Mouse (Mus musculus) C2C12 (cell line): ENCODE data around the gene Rbpj. TPM values are rescaled to one million over a fixed set of nuclear protein-coding genes. Genes with fewer than 3 reads are reported as not detected.

Experiments
- H3K27me3 ChIP-seq: one replicate; pipeline ENCODE4 v1.6.1; 2011; ENCODE audit not compliant: control insufficient read depth, insufficient read depth, insufficient read length
- H3K36me3 ChIP-seq: one replicate; pipeline ENCODE4 v1.6.1; 2011; ENCODE audit not compliant: control insufficient read depth, insufficient read depth
- H3K4me3 ChIP-seq: one replicate; pipeline ENCODE4 v1.5.1; 2011; ENCODE audit warnings: mild to moderate bottlenecking, control low read depth; ENCODE audit not compliant: poor library complexity, insufficient read depth, severe bottlenecking
- H3K79me2 ChIP-seq: one replicate; pipeline ENCODE4 v1.6.1; 2011; ENCODE audit not compliant: control insufficient read depth, insufficient read depth
- H3K79me3 ChIP-seq: one replicate; pipeline ENCODE4 v1.6.1; 2011; ENCODE audit warnings: low read depth, control low read depth
- H3ac ChIP-seq: one replicate; pipeline ENCODE3; 2011; ENCODE audit warnings: low read depth; ENCODE audit not compliant: control insufficient read depth, insufficient read length
- CEBPB ChIP-seq: IDR thresholded peaks from one replicate; pipeline ENCODE4 v1.6.1; 2011; ENCODE audit warnings: low read depth, mild to moderate bottlenecking, control low read depth, moderate library complexity
- CTCF ChIP-seq: IDR thresholded peaks from one replicate; pipeline ENCODE4 v1.5.1; 2011; ENCODE audit not compliant: control insufficient read depth, insufficient read depth, insufficient read length
- FOSL1 ChIP-seq: IDR thresholded peaks from one replicate; pipeline ENCODE4 v1.8.0; 2011; ENCODE audit warnings: mild to moderate bottlenecking, low read length; ENCODE audit not compliant: poor library complexity, insufficient read depth, severe bottlenecking
- MAX ChIP-seq: IDR thresholded peaks from one replicate; pipeline ENCODE4 v1.6.1; 2011; ENCODE audit warnings: mild to moderate bottlenecking, control low read depth
- MYOD1 ChIP-seq: IDR thresholded peaks from one replicate; pipeline ENCODE4 v1.6.1; 2011; ENCODE audit warnings: low read depth; ENCODE audit not compliant: control insufficient read depth, insufficient read length
- MYOG ChIP-seq: IDR thresholded peaks from one replicate; pipeline ENCODE4 v1.6.1; 2011; ENCODE audit not compliant: control insufficient read depth, insufficient read length; ENCODE audit errors: extremely low read depth
- USF1 ChIP-seq: IDR thresholded peaks from one replicate; pipeline ENCODE4 v1.6.1; 2011; ENCODE audit warnings: low read depth, mild to moderate bottlenecking, control low read depth, moderate library complexity
- polyA plus RNA-seq: library from polyadenylated mRNA; unstranded; fragments of >200 nt; fragmentation: generic; extraction: Trizol; gene quantifications from one replicate; pipeline ENCODE4 v1.2.1, GENCODE M21; 2012; ENCODE audit warnings: missing spikeins

Gene Rbpj
- polyA plus RNA-seq, 1 experiment: 8.1 TPM

DNA sequence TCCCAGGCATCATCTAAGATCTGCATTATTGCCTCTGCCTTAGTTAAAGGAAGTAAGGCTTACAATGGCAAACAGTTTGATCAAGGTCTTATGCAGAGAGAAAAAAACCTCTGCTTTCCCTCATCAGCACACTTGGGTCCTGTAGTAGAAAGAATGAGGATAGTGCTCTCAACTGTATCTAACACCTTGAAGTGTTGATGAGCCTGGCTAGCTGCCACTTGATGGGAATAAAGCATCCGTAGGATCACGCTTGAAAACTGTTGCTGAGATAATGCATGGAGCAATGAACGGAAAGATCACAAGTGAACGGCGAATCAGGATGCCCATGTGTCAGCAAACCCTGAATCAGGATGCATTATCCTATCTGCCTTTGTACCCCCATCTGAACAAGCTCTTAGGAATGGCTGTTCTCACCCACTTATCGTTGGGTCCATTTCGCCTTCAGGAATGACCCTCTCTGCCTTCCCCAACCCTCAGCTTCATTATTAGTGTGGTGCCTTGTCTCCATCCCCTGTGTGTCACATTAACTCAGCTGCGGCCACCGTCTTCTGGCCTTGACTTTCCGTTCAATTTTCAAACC, 54.1 kb downstream of the Rbpj start:
- no peaks in the 10 kb centered on the region for H3K79me2 ChIP-seq
- no peaks in the 10 kb centered on the region for H3K27me3 ChIP-seq
- TF ChIP-seq CTCF (no peak), FOSL1 (no peak), USF1 (no peak), MAX (no peak), MYOD1 (no peak), MYOG (no peak)
- no peaks in the 10 kb centered on the region for H3K36me3 ChIP-seq
- no peak overlapping the region for H3ac ChIP-seq
- no peak overlapping the region for H3K4me3 ChIP-seq
- H3K79me3 ChIP-seq: no peaks in the 10 kb centered on the region

DNA sequence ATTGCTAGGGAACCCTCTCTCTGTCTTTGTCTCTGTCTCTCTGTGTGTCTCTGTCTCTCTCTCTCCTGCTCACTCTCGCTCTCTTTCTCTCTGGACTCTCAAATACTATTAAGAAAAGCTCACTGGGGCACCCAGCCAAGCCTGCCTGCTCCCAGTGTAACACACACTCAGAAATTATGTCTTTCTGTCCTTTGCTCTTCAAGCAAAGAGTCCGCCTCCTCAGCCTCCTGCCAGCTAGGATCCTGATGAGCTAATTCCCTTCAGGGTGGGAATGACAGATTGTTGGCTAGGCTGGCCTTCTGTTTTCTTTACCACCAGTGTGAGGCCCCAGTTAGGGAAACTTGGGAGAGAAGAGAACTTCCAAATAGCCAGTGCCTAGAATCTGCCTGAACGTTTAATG, 57.1 kb downstream of the Rbpj start:
- Histone ChIP-seq H3ac (no peak overlapping the region), H3K4me3 (no peak overlapping the region), H3K79me3 (no peaks in the 10 kb centered on the region), H3K27me3 (no peaks in the 10 kb centered on the region), H3K79me2 (no peaks in the 10 kb centered on the region), H3K36me3 (no peaks in the 10 kb centered on the region)
- TF ChIP-seq MYOG (no peak), FOSL1 (no peak), MYOD1 (no peak)

DNA sequence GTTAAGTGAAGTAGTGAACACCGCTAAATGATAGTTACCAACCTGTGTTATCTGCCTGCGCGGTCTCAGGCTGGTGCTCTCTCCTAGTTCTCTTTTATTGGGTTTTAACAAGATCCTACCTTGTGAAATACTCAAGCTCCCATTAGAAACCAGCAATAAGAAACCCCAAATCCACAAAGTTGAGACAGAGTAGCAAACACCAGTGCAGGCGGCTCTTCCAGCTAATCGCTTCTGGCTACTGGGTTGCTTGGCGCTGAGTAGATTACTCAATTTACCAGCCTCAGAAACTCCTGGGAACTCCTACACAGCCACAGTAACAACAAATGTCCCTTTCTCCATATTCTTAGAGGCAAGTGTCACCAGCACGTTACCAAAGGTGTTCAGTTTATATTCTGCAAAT, 58.2 kb downstream of the Rbpj start:
- Histone ChIP-seq H3ac (no peak overlapping the region), H3K36me3 (no peaks in the 10 kb centered on the region), H3K4me3 (no peak overlapping the region), H3K79me2 (no peaks in the 10 kb centered on the region), H3K27me3 (no peaks in the 10 kb centered on the region), H3K79me3 (no peaks in the 10 kb centered on the region)
- TF ChIP-seq MYOD1: no peak
- TF ChIP-seq CEBPB: no peak

DNA sequence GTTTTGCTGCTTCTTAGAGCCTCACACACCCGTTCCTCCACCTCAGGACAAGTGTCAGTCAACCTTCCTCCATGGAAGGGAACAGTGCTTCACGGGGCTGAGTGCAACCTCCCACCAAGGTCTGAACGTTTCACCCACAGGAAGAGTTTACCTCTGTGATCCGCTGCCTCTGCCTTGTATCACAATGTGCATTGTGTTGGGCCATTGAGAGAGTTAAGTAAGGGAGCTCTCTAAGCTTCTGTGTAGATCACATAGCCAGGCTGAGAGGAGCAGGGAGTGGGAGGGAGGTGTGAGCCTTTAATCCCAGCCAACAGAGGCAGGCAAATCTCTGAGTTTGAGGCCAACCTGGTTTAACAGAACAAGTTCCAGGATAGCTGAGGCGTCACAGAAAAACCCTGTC, 58.9 kb downstream of the Rbpj start:
- Histone ChIP-seq H3ac (no peak overlapping the region), H3K4me3 (no peak overlapping the region), H3K36me3 (no peaks in the 10 kb centered on the region), H3K27me3 (no peaks in the 10 kb centered on the region), H3K79me3 (no peaks in the 10 kb centered on the region), H3K79me2 (no peaks in the 10 kb centered on the region)
- TF ChIP-seq USF1 (no peak), CTCF (no peak), MAX (no peak), FOSL1 (no peak), MYOG (no peak), MYOD1 (no peak), CEBPB (no peak)

DNA sequence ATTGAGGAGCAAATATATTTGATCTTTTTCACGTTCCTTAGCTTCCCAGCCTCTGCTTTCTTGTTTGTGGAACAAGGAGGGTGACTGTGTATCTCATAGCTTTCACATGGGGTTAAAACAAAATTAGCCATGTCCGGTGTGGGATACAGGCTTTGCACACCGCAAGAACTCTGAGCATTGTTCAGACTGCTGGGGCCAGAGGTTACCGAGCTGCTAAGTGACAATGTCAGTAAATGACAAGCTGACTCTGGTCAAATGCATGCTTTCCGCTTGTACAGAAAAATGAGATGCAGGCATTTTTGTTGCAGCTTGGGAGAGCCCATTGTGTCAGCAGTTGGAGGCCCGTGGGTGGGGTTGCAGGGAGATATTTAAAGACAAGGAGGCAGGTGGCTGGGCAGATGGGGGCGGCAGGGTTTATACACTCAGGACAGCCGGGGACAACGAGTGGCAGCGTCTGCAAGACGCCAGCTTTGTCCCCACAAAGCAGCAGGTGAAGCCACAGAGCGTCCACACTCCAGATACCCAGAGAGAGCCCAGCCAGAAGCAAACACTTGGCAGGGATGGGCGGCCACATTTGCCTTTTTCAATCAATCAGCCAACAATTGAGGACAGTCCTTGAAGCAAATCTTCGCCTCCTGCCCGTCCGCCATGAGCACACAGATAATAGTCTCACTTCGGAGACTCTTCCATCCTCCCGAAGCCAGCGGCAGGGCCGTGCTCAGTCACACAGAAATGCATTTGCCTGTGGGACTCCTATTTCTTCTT, 59.5 kb downstream of the Rbpj start:
- Histone ChIP-seq H3ac (no peak overlapping the region), H3K79me3 (no peaks in the 10 kb centered on the region), H3K4me3 (no peak overlapping the region), H3K27me3 (no peaks in the 10 kb centered on the region), H3K36me3 (no peaks in the 10 kb centered on the region), H3K79me2 (no peaks in the 10 kb centered on the region)
- no peak for TF ChIP-seq CTCF
- TF ChIP-seq MYOD1: no peak
- TF ChIP-seq CEBPB: no peak
- no peak for TF ChIP-seq MYOG
- TF ChIP-seq USF1: no peak
- TF ChIP-seq FOSL1: no peak
- TF ChIP-seq MAX: no peak

DNA sequence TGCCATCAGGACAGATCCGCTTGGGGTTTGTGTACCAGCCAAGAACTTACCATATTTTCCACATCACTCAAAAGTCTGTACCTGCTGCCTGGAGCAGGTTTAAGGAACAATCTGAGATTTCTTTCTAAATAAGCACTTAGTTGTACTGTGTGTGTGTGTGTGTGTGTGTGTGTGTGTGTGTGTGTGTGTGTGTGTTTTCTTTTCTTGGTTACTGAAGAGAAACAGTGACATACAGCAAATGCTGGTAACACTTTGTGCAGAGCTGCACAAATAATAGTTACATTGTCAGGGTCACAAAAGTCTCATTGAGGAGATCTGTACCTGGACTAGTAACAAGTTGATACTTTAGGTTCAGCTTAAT, 60.1 kb downstream of the Rbpj start:
- H3K36me3 ChIP-seq: no peaks in the 10 kb centered on the region
- TF ChIP-seq MYOG: no peak
- H3K4me3 ChIP-seq: no peak overlapping the region

More for the DNA sequence above, 60.1 kb downstream of the Rbpj start:
- no peaks in the 10 kb centered on the region for H3K27me3 ChIP-seq
- H3ac ChIP-seq: no peak overlapping the region
- H3K79me3 ChIP-seq: no peaks in the 10 kb centered on the region
- no peaks in the 10 kb centered on the region for H3K79me2 ChIP-seq
